Mouse (Mus musculus) large intestine, adult 2 months (tissue): ENCODE data around the gene Eif2ak1. TPM values are rescaled to one million over a fixed set of nuclear protein-coding genes. Genes with fewer than 3 reads are reported as not detected.

Source experiments
- DNase-seq: peaks from one replicate; pipeline ENCODE4 v3.0.0-alpha.2; 2012; ENCODE audit warnings: low read depth, low spot score
- WGBS: fragments of 180-500 bp; shearing (Covaris S2); methylation state at CpG from one replicate; pipeline ENCODE4 v1.1.7; 2018; 5-methylcytosine and 5-hydroxymethylcytosine counted together
- polyA plus RNA-seq: library from polyadenylated mRNA; depleted of rRNA; stranded (reverse); fragments of >200 nt; gene quantifications from 2 replicates; pipeline ENCODE4 v1.2.3, GENCODE M21; 2012; rRNA removed

Gene Eif2ak1
- polyA plus RNA-seq, 1 experiment: 18.7 TPM

DNA sequence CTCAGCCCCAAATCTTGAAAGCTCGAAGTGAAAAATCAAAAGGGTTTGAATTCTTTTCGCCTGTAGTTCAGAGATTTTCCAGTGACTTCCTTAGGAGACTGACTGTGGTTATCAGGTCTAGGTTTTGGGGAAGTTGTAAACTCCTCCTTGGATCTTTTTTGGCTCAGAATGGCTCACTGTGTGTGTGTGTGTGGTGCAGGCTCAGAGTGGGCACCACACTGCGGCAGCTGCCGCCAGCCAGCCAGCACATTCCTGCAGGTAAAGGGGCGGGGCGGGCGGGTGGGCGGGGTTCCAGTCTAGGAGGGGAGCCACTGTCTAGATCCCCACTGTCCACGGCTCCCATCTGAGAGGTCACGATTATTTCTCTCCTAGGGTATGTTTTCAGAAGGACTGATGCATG, 124.0 kb downstream of the Eif2ak1 start:
- no peak for DNase-seq
- WGBS: 15% methylated on average over 10 of the region's 10 CpGs

DNA sequence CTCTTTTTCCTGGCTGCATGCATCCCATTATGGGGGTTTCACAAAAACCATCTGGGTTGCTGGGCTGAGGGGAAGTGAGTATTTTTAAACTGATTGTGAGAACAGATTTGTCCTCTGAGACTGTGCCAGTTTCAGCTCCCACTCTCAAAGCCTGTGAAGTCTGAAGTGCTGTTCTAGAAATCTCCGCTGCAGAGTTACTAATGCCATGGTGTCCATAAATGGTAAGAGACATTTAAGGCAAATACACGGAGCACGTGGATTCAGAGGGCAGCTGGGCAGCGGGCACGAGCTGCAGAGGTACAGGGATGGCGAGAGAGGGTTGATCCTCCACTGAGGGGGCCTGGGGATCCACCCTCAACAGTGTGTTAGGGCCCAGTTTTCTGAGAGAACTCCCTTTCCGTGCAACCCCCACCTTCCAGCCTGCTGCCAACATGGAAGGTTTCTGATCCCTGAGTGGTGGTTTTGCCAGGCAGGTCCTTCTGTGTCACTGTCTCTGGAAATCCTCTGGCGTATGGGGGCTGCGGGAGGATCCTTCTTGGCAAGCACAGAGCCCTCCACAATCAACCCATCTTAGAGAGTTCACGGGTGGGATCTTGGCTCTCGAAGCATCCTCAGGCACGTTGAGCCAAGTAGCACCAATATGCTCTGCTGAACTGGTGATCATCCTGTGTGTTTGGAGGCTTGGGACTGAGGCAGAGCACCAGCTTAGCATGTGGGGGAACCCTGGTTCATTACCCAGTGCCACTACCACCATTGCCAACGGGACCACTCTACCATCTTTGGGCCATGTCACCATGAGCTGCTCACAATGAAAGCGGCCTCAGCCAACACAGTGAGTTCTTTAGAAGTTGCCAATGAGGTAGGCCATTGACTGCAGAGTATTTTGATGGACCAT, 125.9 kb downstream of the Eif2ak1 start:
- 86% methylated on average over 14 of the region's 14 CpGs for WGBS
- DNase-seq: no peak

DNA sequence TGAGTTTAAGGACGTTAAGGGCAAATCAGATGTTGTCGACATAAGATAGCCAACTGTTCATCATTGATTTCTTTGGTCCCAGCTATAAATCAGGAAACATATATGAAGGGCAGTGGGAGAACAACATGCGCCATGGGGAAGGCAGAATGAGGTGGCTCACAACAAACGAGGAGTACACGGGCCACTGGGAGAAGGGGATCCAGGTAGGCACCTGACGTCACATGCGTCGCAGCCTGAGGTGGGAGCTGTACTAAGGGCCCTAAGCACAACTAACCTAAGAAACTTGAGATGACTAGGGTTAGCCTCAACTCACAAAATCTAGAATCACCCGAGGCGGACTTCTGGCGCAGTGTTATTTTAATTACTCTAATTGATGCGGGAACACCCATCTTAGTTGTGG, 130.8 kb downstream of the Eif2ak1 start:
- 88% methylated on average over 12 of the region's 12 CpGs for WGBS
- no peak for DNase-seq

DNA sequence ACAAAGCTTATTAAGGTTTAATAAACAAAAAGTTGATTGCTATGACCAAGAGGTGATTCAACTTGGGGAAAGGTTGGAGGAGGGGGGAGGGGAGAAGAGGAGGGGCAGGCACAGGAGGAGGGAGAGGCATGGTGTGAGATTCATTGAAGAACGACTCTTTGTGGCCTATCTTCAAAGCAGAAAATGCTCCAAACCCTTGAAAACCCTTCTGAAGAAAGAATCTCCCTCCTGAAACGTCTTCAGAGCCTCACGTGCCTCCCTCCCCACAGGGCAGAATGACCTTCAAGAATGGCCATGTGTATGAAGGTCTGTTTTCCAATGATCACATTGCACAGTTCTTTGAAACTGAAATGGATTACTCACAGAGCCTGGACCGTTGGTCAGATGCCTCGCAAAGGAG, 132.4 kb downstream of the Eif2ak1 start:
- DNase-seq: no peak
- 45% methylated on average over 5 of the region's 5 CpGs for WGBS

Other genes starting within 250 kb of the Eif2ak1 start
- 10.3 and 13.5 TPM in 2 replicates for gene Cyth3, start 195.3 kb upstream of the Eif2ak1 start, polyA plus RNA-seq
- gene Usp42, start 85.5 kb upstream of the Eif2ak1 start, polyA plus RNA-seq: 3.3 and 5.1 TPM in 2 replicates
- gene Ankrd61, start 79.9 kb downstream of the Eif2ak1 start, polyA plus RNA-seq: 0.10 and 0.18 TPM in 2 replicates
- 66.4 and 69.0 TPM in 2 replicates for gene Aimp2, start 92.1 kb downstream of the Eif2ak1 start, polyA plus RNA-seq
- 2.5 and 3.2 TPM in 2 replicates for gene Pms2, start 92.2 kb downstream of the Eif2ak1 start, polyA plus RNA-seq
- gene Gm42421, start 110.4 kb downstream of the Eif2ak1 start, polyA plus RNA-seq: not detected in 2 replicates
- 0.07 and 0.21 TPM in 2 replicates for gene Rsph10b, start 115.2 kb downstream of the Eif2ak1 start, polyA plus RNA-seq
- gene Ccz1, start 197.1 kb downstream of the Eif2ak1 start, polyA plus RNA-seq: 17.6 and 20.1 TPM in 2 replicates
- gene Ocm, start 208.9 kb downstream of the Eif2ak1 start, polyA plus RNA-seq: 23.7 and 30.5 TPM in 2 replicates